Mouse (Mus musculus) thymus, adult 2 months (tissue): ENCODE measurements around the gene Htra1. TPM values are rescaled to one million over a fixed set of nuclear protein-coding genes. Genes with fewer than 3 reads are reported as not detected.

Experiments used
- DNase-seq: peaks from one replicate; pipeline ENCODE4 v3.0.0; 2021
- H3K27ac ChIP-seq: fragments of 200-500 bp; 2 replicates; pipeline ENCODE4 v1.5.1; 2012; ENCODE audit warnings: low read length, control low read depth; ENCODE audit not compliant: control insufficient read depth, insufficient read depth
- H3K27me3 ChIP-seq: fragments of 200-500 bp; 2 replicates; pipeline ENCODE4 v1.6.1; 2012; ENCODE audit warnings: mild to moderate bottlenecking, low read length, moderate library complexity, mixed read lengths; ENCODE audit not compliant: control insufficient read depth, insufficient read depth
- H3K36me3 ChIP-seq: fragments of 200-500 bp; 2 replicates; pipeline ENCODE4 v1.6.1; 2012; ENCODE audit warnings: mild to moderate bottlenecking, low read length, moderate library complexity; ENCODE audit not compliant: control insufficient read depth, insufficient read depth
- H3K4me1 ChIP-seq: fragments of 200-500 bp; replicated peaks from 2 replicates; pipeline ENCODE4 v1.6.1; 2012; ENCODE audit warnings: low read length; ENCODE audit not compliant: control insufficient read depth, insufficient read depth
- H3K4me3 ChIP-seq: fragments of 200-500 bp; 2 replicates; pipeline ENCODE4 v1.5.1; 2012; ENCODE audit warnings: mild to moderate bottlenecking, low read length, control low read depth, moderate library complexity; ENCODE audit not compliant: control insufficient read depth, insufficient read depth
- CTCF ChIP-seq: fragments of 200-500 bp; IDR thresholded peaks from 2 replicates; pipeline ENCODE4 v1.5.1; 2012; ENCODE audit warnings: mild to moderate bottlenecking, control low read depth, low read length, moderate library complexity, borderline replicate concordance; ENCODE audit not compliant: control insufficient read depth, poor library complexity, insufficient read depth; ENCODE audit errors: extremely low read depth
- POLR2A ChIP-seq: fragments of 200-500 bp; IDR thresholded peaks from 2 replicates; pipeline ENCODE4 v1.6.1; 2012; ENCODE audit warnings: mild to moderate bottlenecking, low read length, control low read depth, moderate library complexity; ENCODE audit not compliant: control insufficient read depth, poor library complexity, insufficient read depth; ENCODE audit errors: extremely low read depth
- WGBS: fragments of 180-500 bp; shearing (Covaris S2); methylation state at CpG from one replicate; pipeline ENCODE4 v1.1.7; 2018; 5-methylcytosine and 5-hydroxymethylcytosine counted together
- polyA plus RNA-seq: library from polyadenylated mRNA; depleted of rRNA; stranded (reverse); fragments of >200 nt; gene quantifications from 2 replicates; pipeline ENCODE4 v1.2.3, GENCODE M21; 2012; rRNA removed

Htra1 gene
- 35.8 TPM in 2 replicates for polyA plus RNA-seq

DNA sequence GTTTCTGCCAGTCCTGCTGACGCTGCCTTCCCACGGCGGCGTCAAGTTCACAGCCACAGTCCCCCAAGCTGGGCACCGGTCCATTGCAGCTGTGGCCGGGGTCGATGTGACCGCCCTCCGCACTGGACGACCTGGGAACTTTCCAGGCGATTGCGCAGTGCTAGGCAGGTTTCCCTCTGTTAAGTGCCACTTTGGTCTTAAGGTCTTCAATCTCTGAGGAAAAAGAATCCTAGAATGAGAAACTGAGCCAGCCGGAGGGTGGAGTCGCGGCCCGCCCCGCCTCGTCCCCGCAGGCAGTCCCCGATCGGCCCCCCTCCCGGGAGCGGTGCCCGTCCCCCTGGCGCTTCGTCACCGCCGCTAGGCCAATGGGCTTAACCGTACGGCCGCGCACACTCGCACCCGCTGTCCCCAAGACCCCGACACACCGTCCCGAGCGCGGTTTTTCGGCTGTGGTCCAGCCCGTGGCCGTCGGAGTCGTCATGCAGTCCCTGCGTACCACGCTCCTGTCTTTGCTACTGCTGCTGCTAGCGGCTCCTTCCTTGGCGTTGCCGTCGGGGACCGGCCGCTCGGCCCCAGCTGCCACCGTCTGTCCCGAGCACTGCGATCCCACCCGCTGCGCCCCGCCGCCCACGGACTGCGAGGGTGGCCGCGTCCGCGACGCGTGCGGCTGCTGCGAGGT lies at the start of gene Htra1:
Htra1 (plus strand) TSS at position 319 of the 679 bp plus-strand sequence.
- Histone ChIP-seq H3K36me3 (no peaks in the 10 kb centered on the region), H3K27ac (no peak within 1 kb of the TSS), H3K4me1 (no peaks in the 10 kb centered on the region), H3K27me3 (peaks cover 10% of the 10 kb centered on the region; the same call in 1 of the 2 replicates), H3K4me3 (peak within 1 kb of the TSS; percentile 28)
- TF ChIP-seq CTCF (no peak), POLR2A (no peak)
- 2% methylated on average over 70 of the region's 70 CpGs for WGBS
- DNase-seq: peak; percentile 14

DNA sequence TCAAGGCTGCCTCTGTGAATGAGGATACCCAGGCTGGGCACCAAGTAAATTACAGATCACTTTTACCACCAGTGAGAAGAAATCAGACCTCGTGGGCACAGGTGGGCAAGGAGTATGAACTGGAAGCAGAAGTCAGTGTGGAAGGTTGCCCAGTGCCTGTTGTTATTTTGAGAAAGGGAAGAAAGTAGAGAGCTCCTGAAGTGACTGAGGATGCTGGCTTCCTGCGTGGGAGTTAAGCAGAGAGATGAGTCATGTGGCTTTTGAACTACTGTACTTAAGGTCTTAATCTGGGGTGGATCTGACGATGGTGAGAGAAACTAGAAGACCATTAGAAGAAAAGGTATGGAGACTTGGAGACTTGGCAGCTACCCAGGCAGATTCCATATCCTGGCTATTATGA lies 49.7 kb upstream of the Htra1 start:
- no peak overlapping the region for H3K27ac ChIP-seq
- no peak for DNase-seq
- H3K36me3 ChIP-seq: no peaks in the 10 kb centered on the region
- no peaks in the 10 kb centered on the region for H3K27me3 ChIP-seq
- H3K4me1 ChIP-seq: peaks cover 6% of the 10 kb centered on the region
- 31% methylated on average over 3 of the region's 3 CpGs for WGBS
- TF ChIP-seq POLR2A (no peak), CTCF (no peak)
- H3K4me3 ChIP-seq: no peak overlapping the region

DNA sequence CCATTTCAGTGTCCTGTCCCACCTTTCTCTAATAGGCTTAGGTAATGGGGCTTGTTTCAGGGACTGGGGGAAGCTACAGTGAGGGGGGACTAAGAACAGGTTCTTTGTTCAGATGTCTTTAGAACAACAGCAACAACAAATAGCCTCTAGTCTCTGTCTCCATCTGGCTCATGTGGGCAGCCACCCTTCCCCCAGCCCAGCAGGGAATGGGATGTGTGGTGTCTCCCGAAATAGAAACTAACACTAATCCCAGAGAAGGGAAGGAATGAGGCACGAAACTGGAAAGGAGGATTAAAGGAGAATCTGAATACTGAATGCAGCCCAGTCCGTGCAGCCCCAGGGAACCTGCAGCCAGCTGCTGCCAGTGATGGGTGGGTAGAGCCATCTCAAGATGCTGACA lies 48.0 kb upstream of the Htra1 start:
- Histone ChIP-seq H3K4me1 (peaks cover 12% of the 10 kb centered on the region), H3K36me3 (no peaks in the 10 kb centered on the region), H3K27ac (no peak overlapping the region), H3K4me3 (no peak overlapping the region), H3K27me3 (no peaks in the 10 kb centered on the region)
- TF ChIP-seq POLR2A: no peak
- no peak for TF ChIP-seq CTCF
- no peak for DNase-seq
- 93% methylated on average over 3 of the region's 3 CpGs for WGBS

DNA sequence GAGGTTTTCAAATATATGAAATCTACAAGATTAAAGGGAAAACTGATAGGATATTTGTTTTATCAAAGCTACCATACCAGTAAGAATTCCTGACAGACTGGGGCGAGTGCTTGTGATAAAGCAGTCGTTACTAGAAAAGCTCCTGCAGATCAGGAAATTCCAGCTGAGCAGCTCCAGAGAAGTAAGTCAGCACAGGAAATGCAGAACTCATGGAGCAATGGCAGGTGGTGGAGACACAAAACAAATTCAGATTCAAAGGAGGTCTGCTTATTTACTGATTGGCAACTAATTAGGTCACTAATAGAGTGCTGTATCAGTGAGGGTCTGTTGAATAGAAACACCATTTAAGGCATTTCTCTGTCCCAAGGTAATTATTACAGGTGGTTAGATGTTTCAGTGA lies 45.0 kb upstream of the Htra1 start:
- peaks cover 12% of the 10 kb centered on the region for H3K4me1 ChIP-seq

DNA sequence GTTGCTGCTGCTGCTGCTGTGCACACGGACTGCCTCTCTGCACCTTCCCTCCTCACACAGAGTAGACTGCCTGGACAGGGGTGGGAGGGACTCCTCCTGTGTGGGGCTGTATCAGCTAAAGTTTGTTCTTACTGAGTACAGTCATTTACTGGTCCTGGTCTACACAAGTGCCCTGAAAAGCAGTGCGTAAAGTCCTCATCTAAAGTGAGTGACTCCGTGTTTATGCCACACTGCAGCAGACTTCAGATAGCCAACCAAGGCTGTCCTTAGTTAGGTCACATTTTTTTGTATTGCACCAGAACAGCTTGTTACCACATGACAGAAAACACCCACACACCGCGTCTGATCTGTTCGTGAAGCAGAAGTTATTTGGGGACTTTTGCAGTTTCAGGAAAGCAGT lies 42.9 kb upstream of the Htra1 start:
- Histone ChIP-seq H3K4me3 (no peak overlapping the region), H3K27ac (peak overlapping the region; percentile 71), H3K36me3 (no peaks in the 10 kb centered on the region), H3K4me1 (peaks cover 6% of the 10 kb centered on the region), H3K27me3 (no peaks in the 10 kb centered on the region)
- peak; percentile 40 for DNase-seq
- TF ChIP-seq CTCF (no peak), POLR2A (no peak)
- WGBS: 26% methylated on average over 6 of the region's 6 CpGs

More for the DNA sequence above, 45.0 kb upstream of the Htra1 start:
- H3K27me3 ChIP-seq: no peaks in the 10 kb centered on the region
- DNase-seq: no peak
- H3K36me3 ChIP-seq: no peaks in the 10 kb centered on the region
- WGBS: 95% methylated on average over 2 of the region's 2 CpGs
- TF ChIP-seq CTCF (no peak), POLR2A (no peak)
- H3K27ac ChIP-seq: no peak overlapping the region
- H3K4me3 ChIP-seq: no peak overlapping the region

DNA sequence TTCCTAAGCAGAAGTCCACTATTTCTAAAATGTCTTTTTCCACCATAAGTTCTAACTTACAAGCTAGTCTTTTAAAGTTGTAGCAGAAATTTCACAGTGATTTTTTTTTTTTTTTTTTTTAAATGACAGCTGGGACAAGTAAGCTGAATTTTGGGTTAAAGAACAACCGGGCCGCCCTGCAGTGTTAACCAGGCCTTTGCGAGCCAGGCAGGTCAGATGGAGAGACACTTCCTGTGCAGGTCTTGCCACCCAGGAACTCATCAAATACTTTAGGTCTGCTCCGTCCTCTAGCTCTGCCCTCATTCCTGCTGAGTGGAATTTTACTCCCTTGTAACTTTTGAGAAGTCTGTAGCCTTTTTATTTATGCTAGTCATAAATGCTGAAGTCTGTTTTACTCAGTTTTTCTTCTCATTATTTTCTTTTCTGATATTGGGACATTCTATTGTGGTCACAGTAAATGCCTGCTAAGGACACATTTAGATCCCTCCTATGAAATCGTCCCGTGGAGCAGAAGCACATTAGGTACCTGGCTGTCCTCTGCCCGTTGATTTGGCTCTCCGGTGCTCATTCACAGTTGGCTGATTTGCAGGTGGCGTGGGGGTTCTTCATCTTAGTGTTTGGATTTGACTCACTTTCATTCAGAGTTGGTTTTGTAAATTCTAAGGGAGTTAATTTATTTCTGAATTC lies 40.8 kb upstream of the Htra1 start:
- Histone ChIP-seq H3K4me1 (peaks cover 6% of the 10 kb centered on the region), H3K27ac (no peak overlapping the region), H3K4me3 (no peak overlapping the region), H3K36me3 (no peaks in the 10 kb centered on the region), H3K27me3 (no peaks in the 10 kb centered on the region)
- 90% methylated on average over 9 of the region's 9 CpGs for WGBS
- DNase-seq: no peak
- TF ChIP-seq CTCF: no peak
- no peak for TF ChIP-seq POLR2A

DNA sequence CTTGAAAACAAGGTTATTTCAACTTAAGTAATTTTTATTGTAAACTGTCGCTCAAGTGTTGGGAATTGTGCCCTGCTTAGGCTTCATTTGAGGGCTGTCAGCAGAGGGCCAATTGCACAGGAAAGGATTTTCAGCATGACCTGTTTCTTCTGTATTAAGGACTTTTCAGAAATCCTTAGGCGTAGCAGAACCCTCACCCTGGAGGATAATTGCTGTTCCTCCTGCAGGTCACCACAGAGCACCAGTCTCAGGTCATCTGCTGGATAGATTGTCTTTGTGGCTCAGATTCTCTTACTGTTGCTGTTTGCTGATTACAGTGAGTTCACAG lies 40.3 kb upstream of the Htra1 start:
- no peak for DNase-seq
- TF ChIP-seq CTCF (no peak), POLR2A (no peak)
- H3K27ac ChIP-seq: no peak overlapping the region
- WGBS: 96% methylated on average over 2 of the region's 2 CpGs
- no peaks in the 10 kb centered on the region for H3K27me3 ChIP-seq
- H3K4me3 ChIP-seq: no peak overlapping the region
- H3K36me3 ChIP-seq: no peaks in the 10 kb centered on the region
- peaks cover 6% of the 10 kb centered on the region for H3K4me1 ChIP-seq
